Mouse (Mus musculus) kidney, postnatal 10 days (tissue): ENCODE data around the gene Ntn1.

ENCODE experiments used
- DNase-seq: peaks from one replicate; pipeline ENCODE4 v3.0.0; 2021; ENCODE audit warnings: mixed read lengths

Gene Ntn1

DNA sequence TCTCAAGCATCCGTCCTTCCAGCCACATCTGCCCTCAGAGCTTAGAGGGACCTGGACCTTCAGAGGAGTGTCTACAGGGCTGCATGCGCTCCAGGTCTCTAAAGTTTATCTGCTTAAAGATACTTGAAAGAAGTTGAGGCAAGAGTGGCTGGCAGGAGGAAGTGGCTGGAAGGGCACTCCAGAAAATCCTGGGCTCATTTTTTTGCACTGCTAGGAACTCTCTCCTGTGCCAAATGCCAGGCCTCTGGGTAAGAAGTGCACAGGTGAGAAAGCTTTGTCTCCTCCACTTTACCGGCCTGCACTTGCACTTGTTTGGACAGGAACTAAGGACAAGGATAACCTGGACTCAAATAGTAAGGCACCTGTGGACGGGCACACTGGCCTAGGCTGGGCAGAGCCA is 232.2 kb downstream of the Ntn1 start:
- DNase-seq = no peak

DNA sequence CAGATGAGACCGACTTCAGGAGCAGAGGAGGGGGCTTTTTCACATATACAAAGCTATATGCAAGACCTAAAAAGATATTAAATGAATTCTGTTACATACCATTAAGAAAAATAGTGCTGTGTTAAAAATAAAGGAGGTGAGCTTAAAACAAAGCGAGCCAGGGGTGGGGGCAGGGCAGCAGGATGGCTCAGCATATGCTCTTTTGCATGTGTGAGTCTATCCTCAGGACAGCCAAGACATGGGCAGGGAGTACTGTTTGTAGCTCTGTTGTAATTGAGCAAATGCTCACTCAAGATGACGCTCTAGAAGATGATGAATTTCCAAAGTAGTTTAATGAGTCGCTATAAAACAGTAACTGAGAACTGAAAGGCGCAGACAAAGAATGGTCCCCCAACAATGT is 236.2 kb downstream of the Ntn1 start:
- no peak for DNase-seq

DNA sequence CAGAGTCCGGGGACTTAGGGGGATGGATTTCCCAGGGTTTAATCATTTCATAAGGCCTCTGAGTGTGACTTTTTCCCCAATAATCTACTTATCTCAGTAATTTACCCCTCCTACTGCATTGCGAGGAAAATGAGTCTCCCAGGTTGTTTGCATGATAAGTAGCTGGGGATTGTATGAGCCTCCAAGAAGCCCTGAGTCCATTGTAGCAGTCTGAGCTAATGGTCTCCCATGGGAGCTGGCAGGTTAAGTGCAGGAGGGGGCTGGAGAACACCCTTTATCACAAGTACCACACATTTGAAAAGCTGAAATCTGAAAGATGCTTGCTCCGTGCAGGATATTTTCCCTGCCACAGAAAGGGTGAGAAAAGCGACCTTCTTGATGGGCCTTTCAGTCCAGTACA is 240.8 kb downstream of the Ntn1 start:
- no peak for DNase-seq
